Mouse (Mus musculus) embryonic fibroblast, embryonic 13.5 days (primary cell): ENCODE data around the gene Gnptab. TPM values are rescaled to one million over a fixed set of nuclear protein-coding genes. Genes with fewer than 3 reads are reported as not detected.

Experiments
- H3K27ac ChIP-seq: 2 replicates; pipeline ENCODE4 v1.5.1; 2012; ENCODE audit warnings: low read length, control low read depth, inconsistent platforms; ENCODE audit not compliant: insufficient read depth
- H3K4me1 ChIP-seq: 2 replicates; pipeline ENCODE4 v1.6.1; 2011; ENCODE audit warnings: low read length; ENCODE audit not compliant: control insufficient read depth, insufficient read depth
- H3K4me3 ChIP-seq: 2 replicates; pipeline ENCODE4 v1.5.1; 2011; ENCODE audit warnings: mild to moderate bottlenecking, control low read depth, low read length; ENCODE audit not compliant: insufficient read depth
- CTCF ChIP-seq: IDR thresholded peaks from 2 replicates; pipeline ENCODE4 v1.5.1; 2011; ENCODE audit warnings: mild to moderate bottlenecking, control low read depth, low read length, moderate library complexity, borderline replicate concordance; ENCODE audit not compliant: insufficient read depth
- POLR2A ChIP-seq: IDR thresholded peaks from 2 replicates; pipeline ENCODE4 v1.6.1; 2011; ENCODE audit warnings: low read depth, mild to moderate bottlenecking, control low read depth, low read length, moderate library complexity
- polyA plus RNA-seq: library from polyadenylated mRNA; stranded (reverse); fragments of >200 nt; gene quantifications from 2 replicates; pipeline ENCODE4 v1.2.4, GENCODE M21; 2011; ENCODE audit warnings: low read depth; ENCODE audit not compliant: missing spikeins, insufficient read length

Gnptab gene
- polyA plus RNA-seq, 1 experiment: 28.7 TPM

DNA sequence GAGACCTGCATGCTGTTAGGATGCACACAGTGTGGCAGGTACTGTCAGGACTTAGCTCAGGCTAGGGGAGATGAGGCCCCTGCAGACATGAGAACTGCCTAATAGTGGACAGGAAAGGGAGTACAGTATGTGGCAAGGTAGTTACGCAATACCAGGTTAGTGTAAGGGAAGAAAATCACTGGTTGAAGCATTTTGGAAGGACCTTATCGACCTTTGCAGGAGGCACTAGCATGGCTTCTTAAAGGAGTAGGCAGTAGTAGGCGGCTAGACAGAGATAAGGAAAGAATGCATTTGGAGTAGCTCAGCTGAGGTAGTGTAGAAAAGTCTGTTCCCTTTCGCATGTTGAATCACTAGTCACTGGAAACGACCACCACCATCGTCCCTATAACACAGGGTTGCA lies 6.8 kb downstream of the Gnptab start:
- Histone ChIP-seq H3K4me3 (no peak overlapping the region), H3K27ac (no peak overlapping the region), H3K4me1 (0 out of 2 replicates have a peak, but pooled peaks cover 7% of the 10 kb centered on the region)
- no peak for TF ChIP-seq CTCF
- no peak for TF ChIP-seq POLR2A

- no peak overlapping the region for H3K27ac ChIP-seq
- H3K4me1 ChIP-seq: 0 out of 2 replicates have a peak, but pooled peaks cover 7% of the 10 kb centered on the region
- H3K4me3 ChIP-seq: no peak overlapping the region
- TF ChIP-seq POLR2A (no peak), CTCF (no peak)
Measured at GRCm38 (mm10) chr10:88386251-88386650, 7.3 kb downstream of the Gnptab start.

GRCm38 (mm10) chr10:88389576-88389975 lies 10.6 kb downstream of the Gnptab start:
- no peak for TF ChIP-seq POLR2A
- TF ChIP-seq CTCF: no peak
- no peak overlapping the region for H3K27ac ChIP-seq
- H3K4me1 ChIP-seq: 0 out of 2 replicates have a peak, but pooled peaks cover 7% of the 10 kb centered on the region

DNA sequence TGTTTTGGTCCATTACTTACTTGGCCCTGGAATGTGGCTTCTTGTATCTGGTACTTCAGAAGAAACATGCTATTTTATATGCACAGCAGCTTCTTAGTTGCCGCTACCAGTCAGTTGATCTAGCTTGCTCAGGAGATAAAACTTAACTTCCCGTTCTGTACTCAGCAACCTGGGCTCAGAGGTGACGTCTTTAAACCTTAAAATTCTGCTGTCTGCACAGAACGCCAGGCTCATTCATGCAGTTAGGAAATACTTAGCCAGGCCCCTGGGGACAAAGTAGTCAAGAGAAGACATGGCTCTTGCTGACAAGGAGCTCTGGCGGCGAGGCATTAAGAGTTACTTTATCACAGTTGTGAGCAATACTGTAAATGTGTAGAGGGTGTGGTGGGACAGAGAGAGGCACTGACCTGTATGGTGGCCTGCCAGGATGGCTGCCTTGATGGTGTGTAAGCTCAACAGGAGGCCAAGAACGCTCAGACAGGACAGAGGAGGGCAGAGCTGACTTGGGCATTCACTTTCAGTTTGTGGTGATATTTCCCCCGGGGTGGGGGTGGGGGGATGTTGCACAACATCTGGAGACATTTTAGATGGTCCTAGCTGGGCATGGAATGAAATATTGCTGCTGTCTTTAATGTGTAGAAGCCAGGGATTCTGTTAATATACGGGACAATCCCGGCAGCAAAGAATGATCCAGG lies 11.3 kb downstream of the Gnptab start:
- 0 out of 2 replicates have a peak, but pooled peaks cover 7% of the 10 kb centered on the region for H3K4me1 ChIP-seq
- H3K4me3 ChIP-seq: no peak overlapping the region
- TF ChIP-seq CTCF (no peak), POLR2A (no peak)
- no peak overlapping the region for H3K27ac ChIP-seq

More at GRCm38 (mm10) chr10:88389576-88389975, 10.6 kb downstream of the Gnptab start:
- H3K4me3 ChIP-seq: no peak overlapping the region

GRCm38 (mm10) chr10:88391495-88391894 lies 12.6 kb downstream of the Gnptab start:
- TF ChIP-seq CTCF (no peak), POLR2A (no peak)

GRCm38 (mm10) chr10:88392181-88392847 lies 13.4 kb downstream of the Gnptab start:
- TF ChIP-seq CTCF (no peak), POLR2A (no peak)

More at GRCm38 (mm10) chr10:88391495-88391894, 12.6 kb downstream of the Gnptab start:
- H3K27ac ChIP-seq: no peak overlapping the region
- 0 out of 2 replicates have a peak, but pooled peaks cover 5% of the 10 kb centered on the region for H3K4me1 ChIP-seq
- no peak overlapping the region for H3K4me3 ChIP-seq

DNA sequence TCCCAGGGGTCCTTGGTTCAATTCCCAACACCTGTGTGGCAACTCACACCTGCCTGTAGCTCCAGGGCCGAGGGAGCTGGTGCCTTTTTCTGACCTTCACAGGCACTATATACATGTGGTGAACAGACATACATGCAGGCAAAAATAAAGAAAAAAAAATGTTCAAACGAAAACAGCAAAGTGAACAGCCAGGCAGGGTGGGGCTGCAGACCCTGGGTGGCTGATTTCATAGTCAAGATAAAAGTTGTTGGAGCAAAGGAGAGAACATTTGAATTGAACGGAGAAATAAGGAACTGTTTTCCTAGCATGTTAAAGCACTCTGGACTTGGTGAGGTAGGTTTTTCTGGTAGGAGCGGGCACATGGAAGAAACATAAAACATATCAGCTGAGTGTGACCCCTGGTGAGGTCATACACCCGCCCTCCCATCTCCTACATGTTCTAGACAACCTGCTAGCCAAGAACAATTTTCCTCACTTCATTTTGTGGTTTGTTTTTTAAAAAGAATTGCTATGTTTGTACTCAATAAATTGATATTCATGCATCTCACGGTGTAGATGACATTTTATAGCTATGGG lies 19.8 kb downstream of the Gnptab start:
- TF ChIP-seq POLR2A: no peak
- no peak for TF ChIP-seq CTCF
- Histone ChIP-seq H3K4me3 (no peak overlapping the region), H3K27ac (no peak overlapping the region), H3K4me1 (no peaks in the 10 kb centered on the region)

More at GRCm38 (mm10) chr10:88392181-88392847, 13.4 kb downstream of the Gnptab start:
- 0 out of 2 replicates have a peak, but pooled peaks cover 5% of the 10 kb centered on the region for H3K4me1 ChIP-seq
- no peak overlapping the region for H3K27ac ChIP-seq
- H3K4me3 ChIP-seq: no peak overlapping the region

GRCm38 (mm10) chr10:88399271-88399670 lies 20.3 kb downstream of the Gnptab start:
- TF ChIP-seq CTCF (no peak), POLR2A (no peak)
- Histone ChIP-seq H3K4me3 (no peak overlapping the region), H3K4me1 (no peaks in the 10 kb centered on the region), H3K27ac (no peak overlapping the region)

DNA sequence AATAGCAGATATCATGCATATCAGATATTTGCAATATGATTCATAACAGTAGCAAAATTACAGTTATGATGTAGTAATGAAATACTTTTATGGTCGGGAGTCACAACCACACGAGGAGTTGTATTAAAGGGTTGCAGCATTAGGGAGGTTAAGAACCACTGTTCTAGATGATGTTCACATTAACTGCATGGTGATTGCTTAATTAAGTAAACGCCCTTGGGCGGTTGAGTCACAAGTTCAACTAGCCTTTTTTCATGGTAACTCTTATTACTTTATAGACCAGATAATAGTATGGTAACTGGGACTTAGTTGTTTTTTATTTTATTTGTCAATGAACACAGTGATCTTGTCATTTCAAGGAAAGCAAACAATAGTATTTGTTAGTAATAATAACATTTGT lies 24.1 kb downstream of the Gnptab start:
- TF ChIP-seq CTCF (no peak), POLR2A (no peak)
- no peak overlapping the region for H3K27ac ChIP-seq

More for the DNA sequence above, 24.1 kb downstream of the Gnptab start:
- no peaks in the 10 kb centered on the region for H3K4me1 ChIP-seq
- no peak overlapping the region for H3K4me3 ChIP-seq
